Mouse (Mus musculus) forebrain, embryonic 14.5 days (tissue): ENCODE results near the gene N4bp1. TPM values are rescaled to one million over a fixed set of nuclear protein-coding genes. Genes with fewer than 3 reads are reported as not detected.

Experiments
- ATAC-seq: fragments of 200-750 bp; cut with Nextera tagmentation; 2 replicates; pipeline ENCODE4 v1.8.0; 2017; ENCODE audit warnings: mild to moderate bottlenecking, moderate library complexity
- DNase-seq: peaks from one replicate; pipeline ENCODE4 v3.0.0-alpha.2; 2015; ENCODE audit warnings: low spot score
- H3K27ac ChIP-seq: fragments of 300-500 bp; sonication (generic); 2 replicates; pipeline ENCODE4 v1.5.1; 2014; ENCODE audit warnings: low read depth, mild to moderate bottlenecking, control low read depth, low read length, moderate library complexity
- H3K27me3 ChIP-seq: fragments of 300-500 bp; sonication (generic); replicated peaks from 2 replicates; pipeline ENCODE4 v1.6.1; 2014; ENCODE audit warnings: low read length, control low read depth, mixed read lengths; ENCODE audit not compliant: control insufficient read depth, insufficient read depth
- H3K36me3 ChIP-seq: fragments of 300-500 bp; sonication (generic); 2 replicates; pipeline ENCODE4 v1.6.1; 2014; ENCODE audit warnings: low read length, control low read depth; ENCODE audit not compliant: control insufficient read depth, insufficient read depth
- H3K4me1 ChIP-seq: fragments of 300-500 bp; sonication (generic); 2 replicates; pipeline ENCODE4 v1.6.1; 2014; ENCODE audit warnings: antibody characterized with exemption, low read length, control low read depth; ENCODE audit not compliant: control insufficient read depth, insufficient read depth
- H3K4me2 ChIP-seq: fragments of 300-500 bp; sonication (generic); 2 replicates; pipeline ENCODE4 v1.6.1; 2014; ENCODE audit warnings: mild to moderate bottlenecking, control low read depth, low read length
- H3K4me3 ChIP-seq: fragments of 300-500 bp; sonication (generic); 2 replicates; pipeline ENCODE4 v1.5.1; 2014; ENCODE audit warnings: low read depth, low read length, control low read depth
- H3K9ac ChIP-seq: fragments of 300-500 bp; sonication (generic); 2 replicates; pipeline ENCODE4 v1.6.1; 2014; ENCODE audit warnings: mild to moderate bottlenecking, low read length, control low read depth, moderate library complexity
- H3K9me3 ChIP-seq: fragments of 300-500 bp; sonication (generic); replicated peaks from 2 replicates; pipeline ENCODE4 v1.6.1; 2016; ENCODE audit warnings: low read length, control low read depth, mixed read lengths; ENCODE audit not compliant: control insufficient read depth
- WGBS: fragments of 180-500 bp; shearing (Covaris S2); extraction: QIAGEN DNeasy Blood & Tissue Kit; methylation state at CpG from one replicate; pipeline ENCODE4 v1.1.7; 2014; 5-methylcytosine and 5-hydroxymethylcytosine counted together
- polyA plus RNA-seq: library from polyadenylated mRNA; unstranded; fragments of >200 nt; fragmentation: Nextera tagmentation; extraction: Ambion mirVana; gene quantifications from 2 replicates; pipeline ENCODE4 v1.2.1, GENCODE M21; 2014

Gene N4bp1
- polyA plus RNA-seq, 1 experiment from 2014 or later: 8.3 TPM

DNA sequence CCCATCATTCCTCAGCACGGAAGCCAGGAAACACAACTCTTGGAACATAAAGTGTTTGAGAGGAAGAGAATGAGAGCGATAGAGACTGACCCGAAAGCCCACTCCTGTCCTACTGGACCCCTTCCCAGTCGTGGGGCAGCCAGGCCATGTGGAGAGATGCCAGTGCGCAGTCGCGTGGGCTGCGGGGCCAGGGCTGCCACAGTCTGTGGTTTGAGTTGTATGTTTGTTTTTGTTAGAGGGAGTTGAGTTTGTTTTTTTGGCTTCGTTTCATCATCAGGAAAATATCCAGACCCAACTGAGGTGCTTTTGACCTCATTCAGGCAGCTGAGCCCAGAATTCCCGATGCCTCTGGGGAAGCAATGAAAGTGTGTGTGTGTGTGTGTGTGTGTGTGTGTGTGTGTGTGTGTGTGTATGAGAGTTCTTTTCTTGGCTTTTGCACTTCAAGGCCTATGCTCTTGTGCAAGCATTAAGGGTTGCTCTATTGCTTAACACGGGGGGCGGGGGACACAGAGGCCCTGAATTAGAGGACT is 97.1 kb downstream of the N4bp1 start:
- 83% methylated on average over 12 of the region's 12 CpGs for WGBS
- Histone ChIP-seq H3K27me3 (no peaks in the 10 kb centered on the region), H3K9ac (no peak overlapping the region), H3K4me1 (no peaks in the 10 kb centered on the region), H3K4me3 (no peak overlapping the region), H3K4me2 (no peak overlapping the region), H3K9me3 (no peaks in the 10 kb centered on the region), H3K27ac (no peak overlapping the region), H3K36me3 (no peaks in the 10 kb centered on the region)
- DNase-seq (no peak), ATAC-seq (no peak)

DNA sequence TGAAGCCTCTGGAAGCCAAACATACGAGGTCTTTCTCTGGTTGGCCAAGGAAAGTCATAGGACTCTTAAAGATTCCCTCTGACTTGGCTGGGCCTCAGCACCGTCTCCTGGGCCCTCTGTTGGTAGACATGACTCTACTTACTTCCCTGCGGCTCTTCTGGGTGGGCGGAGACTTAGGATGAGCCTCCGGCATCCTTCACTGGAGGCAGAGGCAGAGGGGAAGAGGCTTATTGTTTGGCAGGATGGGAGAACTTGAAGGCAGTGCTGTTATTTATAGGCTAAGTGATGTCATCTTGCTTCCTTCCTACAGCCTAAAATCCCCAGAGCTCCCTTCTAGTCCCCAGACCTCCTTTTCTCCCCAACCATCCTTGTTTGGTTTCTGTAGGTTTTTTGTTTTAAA is 98.6 kb downstream of the N4bp1 start:
- Histone ChIP-seq H3K27ac (no peak overlapping the region), H3K4me3 (no peak overlapping the region), H3K4me2 (no peak overlapping the region), H3K4me1 (no peaks in the 10 kb centered on the region), H3K36me3 (no peaks in the 10 kb centered on the region), H3K9ac (no peak overlapping the region), H3K9me3 (no peaks in the 10 kb centered on the region), H3K27me3 (no peaks in the 10 kb centered on the region)
- WGBS: 63% methylated on average over 5 of the region's 5 CpGs
- ATAC-seq (no peak), DNase-seq (no peak)

DNA sequence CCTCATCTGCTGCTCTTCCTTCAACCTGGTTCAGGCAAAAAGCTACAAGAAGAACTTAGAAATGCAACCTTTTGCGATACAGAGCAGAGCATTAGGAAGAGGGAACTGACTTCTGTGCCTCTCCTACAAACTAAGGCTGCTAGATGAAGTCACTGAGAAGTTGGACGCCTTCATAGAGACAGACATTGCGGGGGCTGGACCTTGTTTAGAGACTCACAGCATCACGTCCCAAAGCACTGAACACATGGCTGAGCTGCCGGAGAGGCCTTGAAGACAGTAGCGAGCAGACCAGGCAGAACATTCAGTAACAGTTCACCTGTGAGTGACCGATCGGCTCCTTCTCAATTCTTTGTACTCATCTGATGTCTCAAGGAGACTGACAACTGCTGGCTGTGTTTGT is 104.0 kb downstream of the N4bp1 start:
- Histone ChIP-seq H3K4me3 (no peak overlapping the region), H3K4me2 (no peak overlapping the region), H3K27me3 (no peaks in the 10 kb centered on the region), H3K9ac (no peak overlapping the region), H3K9me3 (no peaks in the 10 kb centered on the region), H3K4me1 (no peaks in the 10 kb centered on the region), H3K27ac (no peak overlapping the region), H3K36me3 (no peaks in the 10 kb centered on the region)
- DNase-seq (no peak), ATAC-seq (no peak)
- WGBS: 90% methylated on average over 8 of the region's 8 CpGs

DNA sequence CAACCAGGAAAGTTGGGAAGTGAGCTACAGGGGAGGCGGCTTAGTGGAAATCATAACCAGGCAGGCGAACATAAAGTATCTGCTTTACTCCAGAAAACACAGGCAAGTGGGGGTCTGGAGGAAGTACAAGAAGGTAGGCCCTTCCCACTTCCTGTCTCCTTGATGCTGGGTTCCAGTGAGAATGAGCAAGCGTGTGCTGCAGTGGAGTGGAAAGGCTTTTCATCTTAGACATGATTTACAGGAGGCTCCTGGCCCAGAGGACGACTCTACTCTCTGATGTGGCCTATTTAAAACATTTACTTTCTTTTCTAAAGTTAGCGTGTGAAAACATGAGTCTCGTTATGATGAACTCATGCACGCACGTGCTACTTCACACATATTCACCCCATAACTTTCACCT is 105.9 kb downstream of the N4bp1 start:
- no peak overlapping the region for H3K4me2 ChIP-seq
- DNase-seq (no peak), ATAC-seq (no peak)

GRCm38 (mm10) chr8:86769945-86770715 is 114.9 kb downstream of the N4bp1 start:
- Histone ChIP-seq H3K9ac (no peak overlapping the region), H3K27me3 (no peaks in the 10 kb centered on the region), H3K4me3 (no peak overlapping the region), H3K27ac (no peak overlapping the region), H3K9me3 (no peaks in the 10 kb centered on the region), H3K36me3 (no peaks in the 10 kb centered on the region), H3K4me2 (no peak overlapping the region), H3K4me1 (no peaks in the 10 kb centered on the region)
- ATAC-seq (no peak), DNase-seq (peak; percentile 4)
- WGBS: 68% methylated on average over 1 of the region's 1 CpGs

More for the DNA sequence above, 105.9 kb downstream of the N4bp1 start:
- Histone ChIP-seq H3K27me3 (no peaks in the 10 kb centered on the region), H3K9ac (no peak overlapping the region), H3K27ac (no peak overlapping the region), H3K4me3 (no peak overlapping the region), H3K36me3 (no peaks in the 10 kb centered on the region), H3K4me1 (no peaks in the 10 kb centered on the region), H3K9me3 (no peaks in the 10 kb centered on the region)
- WGBS: 83% methylated on average over 8 of the region's 8 CpGs

- H3K4me3 ChIP-seq: no peak overlapping the region
- no peaks in the 10 kb centered on the region for H3K4me1 ChIP-seq
- no peaks in the 10 kb centered on the region for H3K9me3 ChIP-seq
- 78% methylated on average over 5 of the region's 5 CpGs for WGBS
- DNase-seq: no peak
- no peak overlapping the region for H3K4me2 ChIP-seq
- H3K27ac ChIP-seq: no peak overlapping the region
- no peak overlapping the region for H3K9ac ChIP-seq
- ATAC-seq: no peak
- H3K36me3 ChIP-seq: no peaks in the 10 kb centered on the region
- no peaks in the 10 kb centered on the region for H3K27me3 ChIP-seq
Observed at GRCm38 (mm10) chr8:86768499-86768898, 116.6 kb downstream of the N4bp1 start.

DNA sequence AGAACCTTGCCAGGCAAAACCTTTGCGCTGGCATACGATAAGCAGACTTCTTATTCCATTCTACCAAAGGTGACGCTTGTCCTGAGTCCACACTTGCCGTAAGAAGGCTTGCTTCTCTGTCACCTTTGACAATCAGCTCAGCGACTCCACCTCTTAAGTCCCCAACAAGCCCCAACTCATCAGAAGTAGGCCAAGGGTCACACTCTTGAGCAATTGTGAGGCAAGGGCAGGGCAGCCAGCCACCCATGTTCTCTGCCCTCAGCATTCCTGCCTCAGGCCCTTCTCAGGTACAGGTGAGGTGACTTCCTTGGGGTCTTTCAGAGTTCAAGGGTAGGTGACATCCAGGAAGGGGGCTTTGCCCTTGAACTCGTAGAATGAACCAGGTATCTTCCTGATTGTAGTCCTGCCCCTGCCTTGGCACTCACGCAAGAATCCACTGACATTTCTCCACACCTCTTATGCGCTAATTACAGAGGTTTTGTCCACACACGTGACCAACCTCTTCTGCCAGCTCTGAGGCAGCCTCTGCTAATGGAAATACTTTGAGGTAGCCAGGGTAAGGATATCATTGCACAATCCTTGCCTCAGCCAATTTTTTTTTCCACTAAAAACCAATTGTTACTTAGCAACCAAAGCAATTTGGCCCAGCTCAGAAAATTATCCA is 118.4 kb downstream of the N4bp1 start:
- no peaks in the 10 kb centered on the region for H3K9me3 ChIP-seq
- ATAC-seq (no peak), DNase-seq (no peak)
- H3K27ac ChIP-seq: no peak overlapping the region
- no peak overlapping the region for H3K4me3 ChIP-seq
- no peak overlapping the region for H3K9ac ChIP-seq
- no peak overlapping the region for H3K4me2 ChIP-seq
- no peaks in the 10 kb centered on the region for H3K36me3 ChIP-seq
- H3K27me3 ChIP-seq: no peaks in the 10 kb centered on the region
- H3K4me1 ChIP-seq: no peaks in the 10 kb centered on the region
- 86% methylated on average over 9 of the region's 9 CpGs for WGBS

DNA sequence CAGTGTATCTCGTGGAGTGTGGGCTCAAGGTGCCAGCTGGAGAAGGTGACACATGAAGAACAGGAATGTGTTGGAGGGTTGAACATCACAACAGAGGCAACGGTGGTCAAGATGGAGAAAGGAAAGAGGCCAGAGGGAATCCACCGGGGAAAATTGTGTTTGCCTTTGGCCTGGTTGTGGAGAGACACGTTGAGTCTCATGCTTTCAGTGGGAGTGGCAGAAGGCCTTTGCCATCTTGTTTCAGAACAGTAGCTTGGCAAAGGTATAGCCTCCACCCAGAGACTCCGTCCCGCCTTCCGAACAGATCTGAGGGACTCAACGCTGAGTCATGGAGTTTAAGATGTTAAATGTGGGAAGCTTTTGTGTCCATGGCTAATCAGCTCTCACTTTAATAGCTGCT is 119.4 kb downstream of the N4bp1 start:
- Histone ChIP-seq H3K27ac (no peak overlapping the region), H3K9me3 (no peaks in the 10 kb centered on the region), H3K9ac (no peak overlapping the region), H3K27me3 (no peaks in the 10 kb centered on the region), H3K4me1 (no peaks in the 10 kb centered on the region), H3K4me2 (no peak overlapping the region), H3K36me3 (no peaks in the 10 kb centered on the region), H3K4me3 (no peak overlapping the region)
- DNase-seq (no peak), ATAC-seq (no peak)
- WGBS: 96% methylated on average over 8 of the region's 8 CpGs

DNA sequence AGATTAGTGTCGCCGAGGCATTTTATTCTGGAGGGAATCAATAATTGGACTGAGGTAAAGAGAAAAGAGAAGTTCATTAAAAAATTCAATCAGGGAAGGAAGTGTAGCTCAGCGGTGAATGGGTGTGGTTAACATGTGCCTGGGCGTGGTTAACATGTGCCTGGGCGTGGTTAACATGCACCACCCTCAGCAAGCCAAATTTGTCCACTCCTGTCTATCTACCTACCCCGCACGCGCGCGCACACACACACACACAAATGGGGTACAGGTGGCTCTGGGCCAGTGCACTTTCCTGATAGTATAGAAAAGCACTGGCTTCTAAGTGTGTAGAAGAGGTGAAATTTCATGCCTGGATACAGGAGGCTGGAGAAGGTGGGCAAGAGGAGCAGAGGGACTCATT is 119.9 kb downstream of the N4bp1 start:
- H3K4me1 ChIP-seq: no peaks in the 10 kb centered on the region
- no peaks in the 10 kb centered on the region for H3K9me3 ChIP-seq
- no peaks in the 10 kb centered on the region for H3K36me3 ChIP-seq
- WGBS: 87% methylated on average over 10 of the region's 10 CpGs
- no peak for ATAC-seq
- DNase-seq: no peak
- H3K4me2 ChIP-seq: no peak overlapping the region
- H3K4me3 ChIP-seq: no peak overlapping the region
- no peak overlapping the region for H3K27ac ChIP-seq
- no peaks in the 10 kb centered on the region for H3K27me3 ChIP-seq
- H3K9ac ChIP-seq: no peak overlapping the region
